Mouse (Mus musculus) midbrain, embryonic 15.5 days (tissue): ENCODE data around the gene Elane. TPM values are rescaled to one million over a fixed set of nuclear protein-coding genes. Genes with fewer than 3 reads are reported as not detected.

Experiments used
- ATAC-seq: fragments of 200-750 bp; cut with Nextera tagmentation; replicated peaks from 2 replicates; pipeline ENCODE4 v1.8.0; 2017; ENCODE audit warnings: moderate TSS enrichment
- H3K27ac ChIP-seq: fragments of 300-500 bp; sonication (generic); 2 replicates; pipeline ENCODE4 v1.5.1; 2015; ENCODE audit warnings: mild to moderate bottlenecking, inconsistent platforms
- H3K27me3 ChIP-seq: fragments of 300-500 bp; sonication (generic); replicated peaks from 2 replicates; pipeline ENCODE4 v1.6.1; 2015; ENCODE audit warnings: inconsistent platforms
- H3K36me3 ChIP-seq: fragments of 300-500 bp; sonication (generic); replicated peaks from 2 replicates; pipeline ENCODE4 v1.6.1; 2015; ENCODE audit warnings: inconsistent platforms
- H3K4me1 ChIP-seq: fragments of 300-500 bp; sonication (generic); 2 replicates; pipeline ENCODE4 v1.6.1; 2015; ENCODE audit warnings: inconsistent platforms
- H3K4me2 ChIP-seq: fragments of 300-500 bp; sonication (generic); 2 replicates; pipeline ENCODE4 v1.6.1; 2015; ENCODE audit warnings: inconsistent platforms, mild to moderate bottlenecking, moderate library complexity
- H3K4me3 ChIP-seq: fragments of 300-500 bp; sonication (generic); 2 replicates; pipeline ENCODE4 v1.5.1; 2015; ENCODE audit warnings: mild to moderate bottlenecking, inconsistent platforms
- H3K9ac ChIP-seq: fragments of 300-500 bp; sonication (generic); 2 replicates; pipeline ENCODE4 v1.6.1; 2015; ENCODE audit warnings: mild to moderate bottlenecking, inconsistent platforms
- H3K9me3 ChIP-seq: fragments of 300-500 bp; sonication (generic); 2 replicates; pipeline ENCODE4 v1.6.1; 2016; ENCODE audit warnings: inconsistent platforms
- WGBS: fragments of 180-500 bp; shearing (Covaris S2); methylation state at CpG from one replicate; pipeline ENCODE4 v1.1.7; 2015; ENCODE audit warnings: mixed read lengths; 5-methylcytosine and 5-hydroxymethylcytosine counted together
- polyA plus RNA-seq: library from polyadenylated mRNA; unstranded; fragments of >200 nt; fragmentation: Nextera tagmentation; extraction: Ambion mirVana; gene quantifications from 2 replicates; pipeline ENCODE4 v1.2.1, GENCODE M21; 2015

Gene Elane
- polyA plus RNA-seq, 1 experiment from 2014 or later = not detected

- no peaks in the 10 kb centered on the region for H3K9me3 ChIP-seq
- H3K9ac ChIP-seq = no peak within 1 kb of the TSS
- H3K4me1 ChIP-seq = peaks cover 37% of the 10 kb centered on the region
- WGBS = 95% methylated on average over 4 of the region's 4 CpGs
- no peak within 1 kb of the TSS for H3K4me3 ChIP-seq
- peak within 1 kb of the TSS; percentile 47; the same call in 1 of the 2 replicates for H3K4me2 ChIP-seq
- H3K27me3 ChIP-seq = no peaks in the 10 kb centered on the region
- no peak for ATAC-seq
- H3K36me3 ChIP-seq = peaks cover under 1% of the 10 kb centered on the region; the same call in 1 of the 2 replicates
- peak within 1 kb of the TSS; percentile 99 for H3K27ac ChIP-seq
Measured at GRCm38 (mm10) chr10:79910556-79910955, 24.5 kb downstream of the Elane start, which contains the start of gene Gm26602. Gene Gm26602 (plus strand): TSS chr10:79910856.

GRCm38 (mm10) chr10:79912412-79912811, 26.4 kb downstream of the Elane start:
- no peak overlapping the region for H3K27ac ChIP-seq
- no peak overlapping the region for H3K4me2 ChIP-seq
- peaks cover under 1% of the 10 kb centered on the region; the same call in 1 of the 2 replicates for H3K27me3 ChIP-seq
- H3K36me3 ChIP-seq = no peaks in the 10 kb centered on the region
- WGBS = 71% methylated on average over 20 of the region's 20 CpGs
- no peak overlapping the region for H3K9ac ChIP-seq
- ATAC-seq = no peak
- no peaks in the 10 kb centered on the region for H3K9me3 ChIP-seq
- H3K4me1 ChIP-seq = peaks cover 47% of the 10 kb centered on the region
- H3K4me3 ChIP-seq = no peak overlapping the region

GRCm38 (mm10) chr10:79914131-79914947, 28.3 kb downstream of the Elane start:
- WGBS = 64% methylated on average over 11 of the region's 11 CpGs
- H3K4me1 ChIP-seq = peaks cover 43% of the 10 kb centered on the region
- H3K9ac ChIP-seq = no peak overlapping the region
- no peaks in the 10 kb centered on the region for H3K36me3 ChIP-seq
- peaks cover 19% of the 10 kb centered on the region for H3K27me3 ChIP-seq
- H3K9me3 ChIP-seq = no peaks in the 10 kb centered on the region
- no peak overlapping the region for H3K27ac ChIP-seq
- no peak for ATAC-seq
- no peak overlapping the region for H3K4me2 ChIP-seq
- no peak overlapping the region for H3K4me3 ChIP-seq

GRCm38 (mm10) chr10:79914948-79915596, 29.0 kb downstream of the Elane start:
- Histone ChIP-seq H3K36me3 (no peaks in the 10 kb centered on the region), H3K27me3 (peaks cover 27% of the 10 kb centered on the region), H3K9ac (no peak overlapping the region), H3K4me2 (0 out of 2 replicates have a peak overlapping the region, but pooled peaks have one; percentile 77), H3K4me1 (peaks cover 40% of the 10 kb centered on the region), H3K4me3 (no peak overlapping the region), H3K9me3 (no peaks in the 10 kb centered on the region), H3K27ac (no peak overlapping the region)
- no peak for ATAC-seq
- 77% methylated on average over 7 of the region's 7 CpGs for WGBS

GRCm38 (mm10) chr10:79916081-79916480, 30.0 kb downstream of the Elane start:
- Histone ChIP-seq H3K4me2 (peak overlapping the region; percentile 77), H3K9ac (peak overlapping the region; percentile 99), H3K27ac (peak overlapping the region; percentile 79), H3K4me1 (peaks cover 46% of the 10 kb centered on the region), H3K4me3 (peak overlapping the region; percentile 86), H3K27me3 (peaks cover 37% of the 10 kb centered on the region), H3K36me3 (no peaks in the 10 kb centered on the region), H3K9me3 (no peaks in the 10 kb centered on the region)
- WGBS = 7% methylated on average over 8 of the region's 8 CpGs
- ATAC-seq = no peak

- Histone ChIP-seq H3K4me3 (peak within 1 kb of the TSS; percentile 86), H3K9ac (peak within 1 kb of the TSS; percentile 99), H3K36me3 (no peaks in the 10 kb centered on the region), H3K4me1 (peaks cover 55% of the 10 kb centered on the region), H3K27ac (peak within 1 kb of the TSS; percentile 79), H3K9me3 (no peaks in the 10 kb centered on the region), H3K27me3 (peaks cover 45% of the 10 kb centered on the region), H3K4me2 (peak within 1 kb of the TSS; percentile 77)
- WGBS = 2% methylated on average over 42 of the region's 42 CpGs
- ATAC-seq = peak; percentile 87
Measured at GRCm38 (mm10) chr10:79916808-79917531, 30.9 kb downstream of the Elane start, which contains the start of gene Kiss1r. Gene Kiss1r (plus strand): TSS chr10:79916971.

GRCm38 (mm10) chr10:79917532-79918100, 31.6 kb downstream of the Elane start:
- Histone ChIP-seq H3K36me3 (no peaks in the 10 kb centered on the region), H3K27ac (no peak overlapping the region), H3K27me3 (peaks cover 52% of the 10 kb centered on the region), H3K4me2 (peak overlapping the region; percentile 77), H3K4me3 (peak overlapping the region; percentile 86), H3K9ac (peak overlapping the region; percentile 99), H3K4me1 (peaks cover 55% of the 10 kb centered on the region), H3K9me3 (no peaks in the 10 kb centered on the region)
- WGBS = 64% methylated on average over 5 of the region's 5 CpGs
- no peak for ATAC-seq

GRCm38 (mm10) chr10:79918231-79919078, 32.4 kb downstream of the Elane start:
- H3K4me3 ChIP-seq = peak overlapping the region; percentile 1; the same call in 1 of the 2 replicates
- WGBS = 6% methylated on average over 34 of the region's 35 CpGs

GRCm38 (mm10) chr10:79919251-79919849, 33.3 kb downstream of the Elane start:
- peaks cover 62% of the 10 kb centered on the region for H3K27me3 ChIP-seq
- no peaks in the 10 kb centered on the region for H3K36me3 ChIP-seq
- 3% methylated on average over 21 of the region's 21 CpGs for WGBS
- no peak overlapping the region for H3K4me2 ChIP-seq
- no peak overlapping the region for H3K27ac ChIP-seq
- H3K9ac ChIP-seq = no peak overlapping the region
- ATAC-seq = no peak
- H3K9me3 ChIP-seq = no peaks in the 10 kb centered on the region
- peaks cover 44% of the 10 kb centered on the region for H3K4me1 ChIP-seq
- no peak overlapping the region for H3K4me3 ChIP-seq

More at GRCm38 (mm10) chr10:79918231-79919078, 32.4 kb downstream of the Elane start:
- ATAC-seq = no peak
- Histone ChIP-seq H3K9me3 (no peaks in the 10 kb centered on the region), H3K4me1 (peaks cover 53% of the 10 kb centered on the region), H3K27ac (no peak overlapping the region), H3K36me3 (no peaks in the 10 kb centered on the region), H3K27me3 (peaks cover 60% of the 10 kb centered on the region), H3K9ac (no peak overlapping the region), H3K4me2 (peak overlapping the region; percentile 8; the same call in 1 of the 2 replicates)

GRCm38 (mm10) chr10:79920056-79920890, 34.2 kb downstream of the Elane start:
- no peak overlapping the region for H3K27ac ChIP-seq
- no peaks in the 10 kb centered on the region for H3K36me3 ChIP-seq
- no peaks in the 10 kb centered on the region for H3K9me3 ChIP-seq
- H3K27me3 ChIP-seq = peaks cover 62% of the 10 kb centered on the region
- 0 out of 2 replicates have a peak, but pooled peaks have one; percentile 5 for ATAC-seq
- 14% methylated on average over 26 of the region's 26 CpGs for WGBS
- H3K4me3 ChIP-seq = peak overlapping the region; percentile 33
- H3K4me1 ChIP-seq = peaks cover 38% of the 10 kb centered on the region
- no peak overlapping the region; the same call in 1 of the 2 replicates for H3K9ac ChIP-seq
- H3K4me2 ChIP-seq = peak overlapping the region; percentile 49
